Mouse (Mus musculus): Measurements from ENCODE around the gene Stxbp4.

The Stxbp4 gene

GRCm38 (mm10) chr11:90637440-90638311, at the start of gene Stxbp4, which contains the start of gene Cox11:
Gene Stxbp4, minus strand, starts transcription at chr11:90638084.
Gene Cox11, plus strand, starts transcription at chr11:90638173.
- H3K36me3 ChIP-seq (ENCODE audit: control insufficient read depth, insufficient read depth, low read length, poor library complexity, severe bottlenecking): no peaks in the 10 kb centered on the region
- no peaks in the 10 kb centered on the region for H3K27me3 ChIP-seq (ENCODE audit: control insufficient read depth, insufficient read depth, low read length, poor library complexity, severe bottlenecking)
- DNase-seq (ENCODE audit: low read depth, low spot score): peak; percentile 94

DNA sequence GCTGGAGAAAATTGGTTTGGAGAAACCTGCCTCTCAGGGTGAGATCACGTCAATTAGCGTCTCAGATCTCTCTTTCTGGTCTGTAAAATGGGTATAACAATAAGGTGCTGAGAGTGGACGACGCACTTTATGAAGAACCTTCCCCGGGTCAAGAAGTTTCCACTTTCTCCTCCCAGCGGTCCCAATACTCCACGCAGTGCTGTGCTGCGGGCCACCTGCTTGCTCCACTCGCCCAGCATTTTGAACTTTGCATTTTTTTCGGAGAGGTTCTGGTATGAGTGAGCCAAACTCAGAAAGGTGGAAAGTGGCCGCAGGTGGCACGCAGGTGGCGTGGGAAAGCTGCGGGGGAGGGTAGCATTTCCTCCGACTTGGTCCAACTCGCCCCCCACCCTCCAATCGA, 49.2 kb upstream of the Stxbp4 start:
- DNase-seq (ENCODE audit: low read depth, low spot score): no peak
- H3K36me3 ChIP-seq (ENCODE audit: control insufficient read depth, insufficient read depth, low read length, poor library complexity, severe bottlenecking): no peaks in the 10 kb centered on the region
- no peaks in the 10 kb centered on the region for H3K27me3 ChIP-seq (ENCODE audit: control insufficient read depth, insufficient read depth, low read length, poor library complexity, severe bottlenecking)

- Histone ChIP-seq H3K36me3 (ENCODE audit: control insufficient read depth, insufficient read depth, low read length, poor library complexity, severe bottlenecking) (no peaks in the 10 kb centered on the region), H3K27me3 (ENCODE audit: control insufficient read depth, insufficient read depth, low read length, poor library complexity, severe bottlenecking) (no peaks in the 10 kb centered on the region)
- DNase-seq (ENCODE audit: low read depth, low spot score): no peak
Measured at GRCm38 (mm10) chr11:90686287-90687025, 48.6 kb upstream of the Stxbp4 start.

DNA sequence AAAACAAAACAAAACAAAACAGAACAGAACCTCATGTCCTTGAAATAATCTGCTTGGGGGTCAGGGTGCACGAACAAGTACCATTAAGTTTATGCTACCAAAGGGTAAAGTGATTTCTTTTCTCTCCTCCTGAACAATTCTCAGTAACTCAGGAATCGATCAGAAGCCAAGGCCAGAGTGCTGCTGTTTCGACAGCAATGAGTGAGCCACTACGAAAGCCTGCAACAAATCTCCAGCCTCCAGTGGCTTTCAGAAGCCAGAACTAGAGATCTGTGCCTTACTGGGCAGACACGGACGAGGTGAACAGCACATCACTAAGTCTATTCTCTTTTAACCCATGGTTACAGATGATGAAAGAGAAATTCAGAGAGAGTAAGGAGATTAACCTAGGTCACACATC, 47.3 kb upstream of the Stxbp4 start:
- no peak for DNase-seq (ENCODE audit: low read depth, low spot score)
- Histone ChIP-seq H3K27me3 (ENCODE audit: control insufficient read depth, insufficient read depth, low read length, poor library complexity, severe bottlenecking) (no peaks in the 10 kb centered on the region), H3K36me3 (ENCODE audit: control insufficient read depth, insufficient read depth, low read length, poor library complexity, severe bottlenecking) (no peaks in the 10 kb centered on the region)

GRCm38 (mm10) chr11:90684765-90685164, 46.9 kb upstream of the Stxbp4 start:
- no peaks in the 10 kb centered on the region for H3K36me3 ChIP-seq (ENCODE audit: control insufficient read depth, insufficient read depth, low read length, poor library complexity, severe bottlenecking)
- H3K27me3 ChIP-seq (ENCODE audit: control insufficient read depth, insufficient read depth, low read length, poor library complexity, severe bottlenecking): no peaks in the 10 kb centered on the region
- DNase-seq (ENCODE audit: low read depth, low spot score): no peak

DNA sequence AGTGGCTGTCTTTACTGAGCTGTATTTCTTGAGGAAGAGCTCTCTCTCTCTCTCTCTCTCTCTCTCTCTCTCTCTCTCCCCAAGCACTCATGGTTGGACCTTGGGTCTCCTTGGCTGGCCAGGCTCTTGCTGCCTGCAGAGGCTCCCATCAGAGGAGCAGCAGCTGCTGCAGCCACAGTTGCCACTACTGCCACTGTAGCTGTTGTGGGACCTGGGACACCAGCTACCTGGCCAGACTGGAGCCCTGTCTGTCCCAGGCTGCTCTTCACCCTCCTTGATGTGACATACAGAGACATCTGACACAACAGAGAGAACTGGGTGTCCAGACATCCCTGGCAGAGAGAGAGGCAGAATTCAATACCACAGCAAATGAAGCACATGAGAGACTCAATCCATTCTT, 43.3 kb upstream of the Stxbp4 start:
- Histone ChIP-seq H3K36me3 (ENCODE audit: control insufficient read depth, insufficient read depth, low read length, poor library complexity, severe bottlenecking) (no peaks in the 10 kb centered on the region), H3K27me3 (ENCODE audit: control insufficient read depth, insufficient read depth, low read length, poor library complexity, severe bottlenecking) (no peaks in the 10 kb centered on the region)
- DNase-seq (ENCODE audit: low read depth, low spot score): no peak

GRCm38 (mm10) chr11:90678582-90678981, 40.7 kb upstream of the Stxbp4 start:
- DNase-seq (ENCODE audit: low read depth, low spot score): no peak
- Histone ChIP-seq H3K36me3 (ENCODE audit: control insufficient read depth, insufficient read depth, low read length, poor library complexity, severe bottlenecking) (no peaks in the 10 kb centered on the region), H3K27me3 (ENCODE audit: control insufficient read depth, insufficient read depth, low read length, poor library complexity, severe bottlenecking) (no peaks in the 10 kb centered on the region)

DNA sequence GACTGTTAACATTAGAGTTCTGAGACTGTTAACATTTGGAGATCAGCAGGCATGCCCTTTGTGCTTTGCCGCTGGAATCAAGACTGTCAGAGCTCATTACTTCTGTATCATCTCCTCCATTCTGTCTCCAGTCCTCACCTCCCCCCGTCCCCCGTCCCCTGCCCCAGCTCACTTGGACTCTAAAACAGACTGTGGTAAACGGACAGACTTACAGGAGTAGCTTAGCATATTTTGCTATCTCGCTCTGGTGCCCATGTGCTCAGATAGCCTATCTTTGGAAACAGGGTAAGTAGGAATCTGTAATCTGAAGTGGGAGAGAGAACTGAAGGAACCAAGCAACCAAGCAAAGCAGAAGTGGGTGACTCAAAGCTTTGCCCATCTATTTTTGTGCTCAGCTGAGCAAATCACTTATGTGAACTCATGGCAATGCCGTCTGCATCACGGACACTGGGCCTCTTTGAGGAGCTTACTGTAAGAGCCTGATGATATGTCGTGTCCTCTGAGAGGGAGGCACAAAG, 39.9 kb upstream of the Stxbp4 start:
- Histone ChIP-seq H3K27me3 (ENCODE audit: control insufficient read depth, insufficient read depth, low read length, poor library complexity, severe bottlenecking) (no peaks in the 10 kb centered on the region), H3K36me3 (ENCODE audit: control insufficient read depth, insufficient read depth, low read length, poor library complexity, severe bottlenecking) (no peaks in the 10 kb centered on the region)
- DNase-seq (ENCODE audit: low read depth, low spot score): no peak

DNA sequence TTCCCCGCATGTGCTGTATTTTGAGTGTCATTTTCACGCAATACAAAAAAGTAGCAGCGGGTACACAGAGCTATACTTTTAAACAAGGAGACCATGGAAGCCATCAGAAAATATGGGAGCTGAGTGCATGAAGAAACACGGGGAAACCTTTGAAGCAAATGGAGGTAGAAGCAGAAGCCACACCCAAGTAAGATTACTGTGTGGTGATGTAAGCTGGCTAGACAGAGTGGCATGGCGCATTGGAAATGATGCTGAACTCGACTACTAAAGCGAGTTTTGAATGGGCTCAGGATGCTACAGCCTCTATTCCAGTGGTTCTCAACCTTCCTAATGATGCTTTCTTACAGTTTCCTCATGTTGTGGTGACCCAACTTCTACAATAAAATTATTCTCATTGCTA, 39.1 kb upstream of the Stxbp4 start:
- no peak for DNase-seq (ENCODE audit: low read depth, low spot score)
- H3K36me3 ChIP-seq (ENCODE audit: control insufficient read depth, insufficient read depth, low read length, poor library complexity, severe bottlenecking): no peaks in the 10 kb centered on the region
- no peaks in the 10 kb centered on the region for H3K27me3 ChIP-seq (ENCODE audit: control insufficient read depth, insufficient read depth, low read length, poor library complexity, severe bottlenecking)

DNA sequence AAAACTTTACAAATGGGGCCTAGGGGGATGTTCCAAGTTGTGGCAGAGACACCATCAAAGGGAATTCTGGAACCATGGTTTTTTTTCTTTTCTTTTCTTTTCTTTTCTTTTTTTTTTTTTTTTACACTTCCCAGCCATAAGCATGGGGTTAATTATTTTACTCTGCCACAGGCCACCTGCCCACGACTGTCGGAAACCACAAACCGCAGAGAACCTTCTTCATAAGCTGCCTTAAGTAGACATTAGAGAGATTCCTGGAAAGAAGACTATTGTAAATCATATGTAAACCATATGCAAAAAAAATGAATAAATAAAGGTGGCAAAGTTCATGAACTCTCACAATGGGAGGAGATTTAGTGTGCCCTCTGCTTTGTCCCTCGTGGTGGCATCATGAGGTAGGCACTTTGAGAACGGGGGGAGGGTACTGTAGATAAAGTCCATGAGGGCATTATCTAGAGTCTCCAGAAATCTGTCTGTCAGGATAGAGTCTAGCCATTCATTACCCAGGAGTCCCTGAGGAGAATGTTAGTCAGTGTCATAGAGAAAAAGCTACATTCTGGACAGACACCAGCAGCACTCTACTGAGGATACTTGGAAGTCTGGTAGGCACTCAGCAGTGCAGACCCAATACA, 37.7 kb upstream of the Stxbp4 start:
- Histone ChIP-seq H3K36me3 (ENCODE audit: control insufficient read depth, insufficient read depth, low read length, poor library complexity, severe bottlenecking) (no peaks in the 10 kb centered on the region), H3K27me3 (ENCODE audit: control insufficient read depth, insufficient read depth, low read length, poor library complexity, severe bottlenecking) (no peaks in the 10 kb centered on the region)
- DNase-seq (ENCODE audit: low read depth, low spot score): no peak

- no peaks in the 10 kb centered on the region for H3K36me3 ChIP-seq (ENCODE audit: control insufficient read depth, insufficient read depth, low read length, poor library complexity, severe bottlenecking)
- H3K27me3 ChIP-seq (ENCODE audit: control insufficient read depth, insufficient read depth, low read length, poor library complexity, severe bottlenecking): no peaks in the 10 kb centered on the region; the same call in 1 of the 2 replicates
- DNase-seq (ENCODE audit: low read depth, low spot score): no peak
Measured at GRCm38 (mm10) chr11:90667325-90667724, 29.4 kb upstream of the Stxbp4 start.

DNA sequence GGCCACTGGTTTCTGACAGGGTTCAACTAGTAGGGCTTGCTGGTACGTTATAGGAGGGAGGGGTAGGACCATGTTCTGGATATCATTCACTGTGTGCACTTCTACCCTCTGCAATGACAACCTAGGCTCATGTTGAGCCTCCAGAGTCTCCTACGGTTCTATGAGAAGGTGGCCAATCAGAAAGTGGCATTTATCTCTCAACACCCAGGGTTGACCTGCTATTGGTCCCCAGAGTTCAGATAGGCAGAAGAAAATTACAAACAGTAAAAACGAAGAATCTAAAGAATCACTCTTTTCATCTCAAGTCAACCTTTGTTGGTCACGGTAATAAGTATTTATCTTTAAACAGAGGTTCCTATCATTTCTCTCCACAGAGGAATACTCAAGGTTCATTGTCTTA, 29.0 kb upstream of the Stxbp4 start:
- no peak for DNase-seq (ENCODE audit: low read depth, low spot score)
- Histone ChIP-seq H3K27me3 (ENCODE audit: control insufficient read depth, insufficient read depth, low read length, poor library complexity, severe bottlenecking) (no peaks in the 10 kb centered on the region; the same call in 1 of the 2 replicates), H3K36me3 (ENCODE audit: control insufficient read depth, insufficient read depth, low read length, poor library complexity, severe bottlenecking) (no peaks in the 10 kb centered on the region)

DNA sequence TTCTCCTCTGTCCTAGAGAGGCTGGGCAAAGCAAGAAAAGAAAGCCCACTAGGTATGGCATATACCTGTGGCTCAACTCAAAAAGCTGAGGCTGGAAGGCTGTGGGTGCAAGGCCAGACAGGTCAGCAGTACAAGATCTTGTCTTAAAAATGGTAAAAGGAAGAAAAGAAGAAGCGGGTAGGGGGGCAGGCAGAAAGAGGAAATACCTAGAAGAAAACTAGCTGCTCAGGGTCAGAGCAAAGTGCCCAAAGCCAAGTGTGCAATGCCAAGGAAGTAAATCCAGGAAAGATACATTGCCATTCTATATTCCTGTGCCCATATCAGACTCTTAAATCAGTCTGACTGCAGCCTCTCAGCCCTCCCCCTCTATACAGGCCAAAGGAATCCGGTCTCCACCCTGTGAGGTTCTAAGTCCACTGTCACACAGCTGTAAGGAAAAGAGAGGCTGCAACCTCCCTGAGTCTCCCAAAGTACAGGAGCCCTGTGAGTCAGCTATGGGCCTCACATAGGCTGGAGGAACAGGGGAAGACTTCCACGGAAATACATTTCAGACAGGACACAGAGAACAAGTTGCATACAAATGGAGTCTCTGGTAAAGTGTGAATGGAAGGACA, 28.4 kb upstream of the Stxbp4 start:
- Histone ChIP-seq H3K36me3 (ENCODE audit: control insufficient read depth, insufficient read depth, low read length, poor library complexity, severe bottlenecking) (no peaks in the 10 kb centered on the region), H3K27me3 (ENCODE audit: control insufficient read depth, insufficient read depth, low read length, poor library complexity, severe bottlenecking) (no peaks in the 10 kb centered on the region; the same call in 1 of the 2 replicates)
- no peak for DNase-seq (ENCODE audit: low read depth, low spot score)

DNA sequence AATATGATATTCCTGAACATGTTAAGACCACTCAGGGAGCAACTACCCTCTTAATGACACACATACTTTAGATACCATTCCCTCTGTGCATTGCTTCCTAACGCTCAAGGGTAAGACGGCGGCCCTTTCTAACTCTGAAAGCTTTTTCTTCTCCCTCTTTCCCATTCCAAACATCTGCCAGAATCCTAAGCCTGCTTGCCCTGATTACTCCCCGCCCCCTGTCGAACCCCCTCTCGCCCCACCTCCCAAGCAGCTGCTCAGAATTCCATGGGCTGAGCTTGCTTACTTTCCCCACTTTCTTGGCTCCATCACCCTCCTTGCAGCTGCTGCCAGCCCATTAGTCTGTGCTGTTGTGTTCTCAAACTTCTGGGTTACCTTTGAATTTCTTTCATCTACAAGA, 27.3 kb upstream of the Stxbp4 start:
- Histone ChIP-seq H3K27me3 (ENCODE audit: control insufficient read depth, insufficient read depth, low read length, poor library complexity, severe bottlenecking) (no peaks in the 10 kb centered on the region; the same call in 1 of the 2 replicates), H3K36me3 (ENCODE audit: control insufficient read depth, insufficient read depth, low read length, poor library complexity, severe bottlenecking) (no peaks in the 10 kb centered on the region)
- no peak for DNase-seq (ENCODE audit: low read depth, low spot score)

All from splenic B cell, adult 2 months (primary cell).